Mouse (Mus musculus) kidney, adult 2 months (tissue): ENCODE results near the gene Aen. TPM values are rescaled to one million over a fixed set of nuclear protein-coding genes. Genes with fewer than 3 reads are reported as not detected.

ENCODE experiments used
- DNase-seq: peaks from one replicate; pipeline ENCODE4 v3.0.0; 2021
- H3K27ac ChIP-seq: fragments of 200-500 bp; 2 replicates; pipeline ENCODE4 v1.5.1; 2012; ENCODE audit warnings: low read depth, low read length, control low read depth, inconsistent platforms; ENCODE audit not compliant: insufficient read depth
- H3K27me3 ChIP-seq: fragments of 200-500 bp; replicated peaks from 2 replicates; pipeline ENCODE4 v1.6.1; 2012; ENCODE audit warnings: mild to moderate bottlenecking, moderate library complexity, low read length, inconsistent platforms; ENCODE audit not compliant: control insufficient read depth, insufficient read depth
- H3K36me3 ChIP-seq: fragments of 200-500 bp; 2 replicates; pipeline ENCODE4 v1.6.1; 2012; ENCODE audit warnings: mild to moderate bottlenecking, moderate library complexity, low read length, inconsistent platforms; ENCODE audit not compliant: control insufficient read depth, insufficient read depth
- H3K4me1 ChIP-seq: fragments of 200-500 bp; 2 replicates; pipeline ENCODE4 v1.6.1; 2011; ENCODE audit warnings: low read length; ENCODE audit not compliant: control insufficient read depth, insufficient read depth
- H3K4me3 ChIP-seq: fragments of 200-500 bp; 2 replicates; pipeline ENCODE4 v1.5.1; 2011; ENCODE audit warnings: mild to moderate bottlenecking, low read depth, low read length, control low read depth; ENCODE audit not compliant: insufficient read depth
- CTCF ChIP-seq: fragments of 200-500 bp; conservative IDR thresholded peaks from 2 replicates; pipeline ENCODE4 v1.5.1; 2011; ENCODE audit warnings: low read depth, mild to moderate bottlenecking, control low read depth, low read length, moderate library complexity, mixed read lengths; ENCODE audit not compliant: insufficient read depth, insufficient read length
- POLR2A ChIP-seq: fragments of 200-500 bp; IDR thresholded peaks from one replicate; pipeline ENCODE4 v1.6.1; 2011; ENCODE audit warnings: low read depth, low read length, control low read depth
- WGBS: fragments of 180-500 bp; shearing (Covaris S2); methylation state at CpG from one replicate; pipeline ENCODE4 v1.1.7; 2018; 5-methylcytosine and 5-hydroxymethylcytosine counted together
- polyA plus RNA-seq: library from polyadenylated mRNA; depleted of rRNA; stranded (reverse); fragments of >200 nt; gene quantifications from 2 replicates; pipeline ENCODE4 v1.2.3, GENCODE M21; 2012

Aen gene
- polyA plus RNA-seq, 1 experiment = 20.7 TPM

- H3K27ac ChIP-seq = no peak overlapping the region
- 53% methylated on average over 4 of the region's 4 CpGs for WGBS
- no peaks in the 10 kb centered on the region for H3K4me1 ChIP-seq
- H3K4me3 ChIP-seq = no peak overlapping the region
- no peak for DNase-seq
- H3K27me3 ChIP-seq = no peaks in the 10 kb centered on the region
- no peaks in the 10 kb centered on the region for H3K36me3 ChIP-seq
- TF ChIP-seq POLR2A (no peak), CTCF (no peak)
Observed at GRCm38 (mm10) chr7:78864446-78864802, 31.2 kb upstream of the Aen start.

GRCm38 (mm10) chr7:78865212-78865949 is 30.3 kb upstream of the Aen start:
- no peak for TF ChIP-seq CTCF
- TF ChIP-seq POLR2A = no peak
- H3K36me3 ChIP-seq = no peaks in the 10 kb centered on the region
- no peak overlapping the region for H3K27ac ChIP-seq
- no peak overlapping the region for H3K4me3 ChIP-seq
- WGBS = 59% methylated on average over 12 of the region's 12 CpGs
- no peaks in the 10 kb centered on the region for H3K27me3 ChIP-seq
- H3K4me1 ChIP-seq = no peaks in the 10 kb centered on the region
- no peak for DNase-seq

GRCm38 (mm10) chr7:78868731-78869130 is 26.9 kb upstream of the Aen start:
- Histone ChIP-seq H3K4me3 (no peak overlapping the region), H3K27ac (no peak overlapping the region), H3K36me3 (no peaks in the 10 kb centered on the region), H3K27me3 (no peaks in the 10 kb centered on the region), H3K4me1 (no peaks in the 10 kb centered on the region)
- DNase-seq = no peak
- TF ChIP-seq POLR2A (no peak), CTCF (no peak)
- 27% methylated on average over 5 of the region's 5 CpGs for WGBS

- H3K4me3 ChIP-seq = no peak overlapping the region
- no peaks in the 10 kb centered on the region for H3K36me3 ChIP-seq
- TF ChIP-seq POLR2A (no peak), CTCF (no peak)
- H3K4me1 ChIP-seq = no peaks in the 10 kb centered on the region
- no peak for DNase-seq
- 83% methylated on average over 6 of the region's 6 CpGs for WGBS
- no peaks in the 10 kb centered on the region for H3K27me3 ChIP-seq
- no peak overlapping the region for H3K27ac ChIP-seq
Observed at GRCm38 (mm10) chr7:78872366-78872765, 23.3 kb upstream of the Aen start.

- Histone ChIP-seq H3K27me3 (no peaks in the 10 kb centered on the region), H3K4me3 (no peak overlapping the region), H3K27ac (no peak overlapping the region), H3K36me3 (no peaks in the 10 kb centered on the region), H3K4me1 (no peaks in the 10 kb centered on the region)
- DNase-seq = no peak
- no peak for TF ChIP-seq CTCF
- no peak for TF ChIP-seq POLR2A
- 48% methylated on average over 5 of the region's 5 CpGs for WGBS
Observed at GRCm38 (mm10) chr7:78872831-78873230, 22.8 kb upstream of the Aen start.

- H3K4me1 ChIP-seq = no peaks in the 10 kb centered on the region
- H3K27me3 ChIP-seq = peaks cover 6% of the 10 kb centered on the region
- no peak for DNase-seq
- no peak overlapping the region for H3K27ac ChIP-seq
- TF ChIP-seq POLR2A (no peak), CTCF (no peak)
- 16% methylated on average over 14 of the region's 16 CpGs for WGBS
- no peak overlapping the region for H3K4me3 ChIP-seq
- H3K36me3 ChIP-seq = no peaks in the 10 kb centered on the region
Observed at GRCm38 (mm10) chr7:78881607-78882468, 13.8 kb upstream of the Aen start.

GRCm38 (mm10) chr7:78882469-78882837 is 13.2 kb upstream of the Aen start:
- TF ChIP-seq CTCF (no peak), POLR2A (no peak)
- DNase-seq = no peak
- Histone ChIP-seq H3K4me1 (no peaks in the 10 kb centered on the region), H3K4me3 (no peak overlapping the region), H3K27ac (no peak overlapping the region), H3K27me3 (peaks cover 6% of the 10 kb centered on the region), H3K36me3 (no peaks in the 10 kb centered on the region)
- 2% methylated on average over 23 of the region's 23 CpGs for WGBS
